Mouse (Mus musculus) ES-E14 (cell line): ENCODE results near the gene Scamp4.

Experiments
- CHD2 ChIP-seq: IDR thresholded peaks from 2 replicates; pipeline ENCODE4 v1.6.1; 2014; ENCODE audit warnings: mild to moderate bottlenecking, low read depth, low read length, inconsistent platforms
- HCFC1 ChIP-seq: IDR thresholded peaks from 2 replicates; pipeline ENCODE4 v1.6.1; 2012; ENCODE audit warnings: low read length, inconsistent platforms, borderline replicate concordance; ENCODE audit not compliant: insufficient read depth
- MAFK ChIP-seq: IDR thresholded peaks from 2 replicates; pipeline ENCODE4 v1.6.1; 2014; ENCODE audit warnings: mild to moderate bottlenecking, low read depth, low read length, inconsistent platforms; ENCODE audit not compliant: insufficient read depth
- ZC3H11A ChIP-seq: IDR thresholded peaks from 2 replicates; pipeline ENCODE4 v1.6.1; 2012; ENCODE audit warnings: low read depth, mild to moderate bottlenecking, inconsistent platforms, low read length, borderline replicate concordance
- ZNF384 ChIP-seq: IDR thresholded peaks from 2 replicates; pipeline ENCODE4 v1.6.1; 2012; ENCODE audit warnings: low read depth, low read length, inconsistent platforms

GRCm38 (mm10) chr10:80575925-80576324, 26.7 kb upstream of the Scamp4 start:
- TF ChIP-seq CHD2: no peak
- TF ChIP-seq ZC3H11A: no peak
- TF ChIP-seq MAFK: no peak
- TF ChIP-seq HCFC1: no peak
- TF ChIP-seq ZNF384: no peak
